Mouse (Mus musculus) right cerebral cortex, postnatal 25 days (tissue): ENCODE results near the gene Nt5c3b.

Experiments used
- DNase-seq: peaks from one replicate; pipeline ENCODE4 v3.0.0; 2022

Nt5c3b gene

GRCm38 (mm10) chr11:100441797-100442196, at the start of gene Nt5c3b, which contains the start of gene Klhl10:
Nt5c3b (minus strand) TSS chr11:100441808.
Klhl10 (plus strand) TSS chr11:100441917.
- DNase-seq: no peak

- DNase-seq: no peak
Measured at GRCm38 (mm10) chr11:100490951-100491350, 49.3 kb upstream of the Nt5c3b start.

- DNase-seq: no peak
Measured at GRCm38 (mm10) chr11:100485801-100486538, 44.4 kb upstream of the Nt5c3b start.

GRCm38 (mm10) chr11:100484461-100484860, 42.9 kb upstream of the Nt5c3b start:
- DNase-seq: no peak

GRCm38 (mm10) chr11:100479152-100479551, 37.5 kb upstream of the Nt5c3b start:
- no peak for DNase-seq

- no peak for DNase-seq
Measured at GRCm38 (mm10) chr11:100476281-100476680, 34.7 kb upstream of the Nt5c3b start.

GRCm38 (mm10) chr11:100472935-100473295, 31.3 kb upstream of the Nt5c3b start:
- DNase-seq: no peak

GRCm38 (mm10) chr11:100472197-100472934, 30.8 kb upstream of the Nt5c3b start, which contains the start of gene Klhl11:
Klhl11 (minus strand) TSS chr11:100472741.
- peak; percentile 90 for DNase-seq

GRCm38 (mm10) chr11:100471352-100472196, 30.0 kb upstream of the Nt5c3b start:
- DNase-seq: no peak

GRCm38 (mm10) chr11:100465833-100466232, 24.2 kb upstream of the Nt5c3b start:
- DNase-seq: no peak

GRCm38 (mm10) chr11:100465229-100465792, 23.7 kb upstream of the Nt5c3b start:
- no peak for DNase-seq

- DNase-seq: peak; percentile 22
Measured at GRCm38 (mm10) chr11:100462699-100463098, 21.1 kb upstream of the Nt5c3b start.

GRCm38 (mm10) chr11:100457711-100458110, 16.1 kb upstream of the Nt5c3b start:
- no peak for DNase-seq

- DNase-seq: no peak
Measured at GRCm38 (mm10) chr11:100457247-100457646, 15.6 kb upstream of the Nt5c3b start.

- DNase-seq: no peak
Measured at GRCm38 (mm10) chr11:100442625-100443024, 1.0 kb upstream of the Nt5c3b start.

GRCm38 (mm10) chr11:100440691-100441522, 701 bp downstream of the Nt5c3b start:
- DNase-seq: peak; percentile 86

- DNase-seq: no peak
Measured at GRCm38 (mm10) chr11:100437901-100438300, 3.7 kb downstream of the Nt5c3b start.

- DNase-seq: no peak
Measured at GRCm38 (mm10) chr11:100435678-100436246, 5.8 kb downstream of the Nt5c3b start.

GRCm38 (mm10) chr11:100432002-100432401, 9.6 kb downstream of the Nt5c3b start:
- DNase-seq: no peak

GRCm38 (mm10) chr11:100430052-100430451, 11.6 kb downstream of the Nt5c3b start:
- no peak for DNase-seq

GRCm38 (mm10) chr11:100428612-100429199, 12.9 kb downstream of the Nt5c3b start:
- DNase-seq: no peak
